Mouse (Mus musculus) forebrain, embryonic 15.5 days (tissue): ENCODE results near the gene Col1a1. TPM values are rescaled to one million over a fixed set of nuclear protein-coding genes. Genes with fewer than 3 reads are reported as not detected.

ENCODE experiments used
- ATAC-seq: fragments of 200-750 bp; cut with Nextera tagmentation; replicated peaks from 2 replicates; pipeline ENCODE4 v1.8.0; 2017; ENCODE audit warnings: mild to moderate bottlenecking, moderate TSS enrichment, moderate library complexity
- H3K27ac ChIP-seq: fragments of 300-500 bp; sonication (generic); replicated peaks from 2 replicates; pipeline ENCODE4 v1.5.1; 2015; ENCODE audit warnings: mild to moderate bottlenecking, inconsistent platforms
- H3K27me3 ChIP-seq: fragments of 300-500 bp; sonication (generic); 2 replicates; pipeline ENCODE4 v1.6.1; 2015; ENCODE audit warnings: inconsistent platforms
- H3K36me3 ChIP-seq: fragments of 300-500 bp; sonication (generic); 2 replicates; pipeline ENCODE4 v1.6.1; 2015; ENCODE audit warnings: mild to moderate bottlenecking, inconsistent platforms
- H3K4me1 ChIP-seq: fragments of 300-500 bp; sonication (generic); 2 replicates; pipeline ENCODE4 v1.6.1; 2015; ENCODE audit warnings: inconsistent platforms
- H3K4me2 ChIP-seq: fragments of 300-500 bp; sonication (generic); replicated peaks from 2 replicates; pipeline ENCODE4 v1.6.1; 2015; ENCODE audit warnings: mild to moderate bottlenecking, inconsistent platforms
- H3K4me3 ChIP-seq: fragments of 300-500 bp; sonication (generic); 2 replicates; pipeline ENCODE4 v1.5.1; 2015; ENCODE audit warnings: mild to moderate bottlenecking, inconsistent platforms
- H3K9ac ChIP-seq: fragments of 300-500 bp; sonication (generic); replicated peaks from 2 replicates; pipeline ENCODE4 v1.6.1; 2015; ENCODE audit warnings: mild to moderate bottlenecking, inconsistent platforms
- H3K9me3 ChIP-seq: fragments of 300-500 bp; sonication (generic); 2 replicates; pipeline ENCODE4 v1.6.1; 2016; ENCODE audit warnings: inconsistent platforms
- WGBS: fragments of 180-500 bp; shearing (Covaris S2); methylation state at CpG from one replicate; pipeline ENCODE4 v1.1.7; 2015; ENCODE audit warnings: mixed read lengths; 5-methylcytosine and 5-hydroxymethylcytosine counted together
- polyA plus RNA-seq: library from polyadenylated mRNA; unstranded; fragments of >200 nt; fragmentation: Nextera tagmentation; extraction: Ambion mirVana; gene quantifications from 2 replicates; pipeline ENCODE4 v1.2.1, GENCODE M21; 2015

The Col1a1 gene
- polyA plus RNA-seq, 1 experiment from 2014 or later, result 40.5 TPM

DNA sequence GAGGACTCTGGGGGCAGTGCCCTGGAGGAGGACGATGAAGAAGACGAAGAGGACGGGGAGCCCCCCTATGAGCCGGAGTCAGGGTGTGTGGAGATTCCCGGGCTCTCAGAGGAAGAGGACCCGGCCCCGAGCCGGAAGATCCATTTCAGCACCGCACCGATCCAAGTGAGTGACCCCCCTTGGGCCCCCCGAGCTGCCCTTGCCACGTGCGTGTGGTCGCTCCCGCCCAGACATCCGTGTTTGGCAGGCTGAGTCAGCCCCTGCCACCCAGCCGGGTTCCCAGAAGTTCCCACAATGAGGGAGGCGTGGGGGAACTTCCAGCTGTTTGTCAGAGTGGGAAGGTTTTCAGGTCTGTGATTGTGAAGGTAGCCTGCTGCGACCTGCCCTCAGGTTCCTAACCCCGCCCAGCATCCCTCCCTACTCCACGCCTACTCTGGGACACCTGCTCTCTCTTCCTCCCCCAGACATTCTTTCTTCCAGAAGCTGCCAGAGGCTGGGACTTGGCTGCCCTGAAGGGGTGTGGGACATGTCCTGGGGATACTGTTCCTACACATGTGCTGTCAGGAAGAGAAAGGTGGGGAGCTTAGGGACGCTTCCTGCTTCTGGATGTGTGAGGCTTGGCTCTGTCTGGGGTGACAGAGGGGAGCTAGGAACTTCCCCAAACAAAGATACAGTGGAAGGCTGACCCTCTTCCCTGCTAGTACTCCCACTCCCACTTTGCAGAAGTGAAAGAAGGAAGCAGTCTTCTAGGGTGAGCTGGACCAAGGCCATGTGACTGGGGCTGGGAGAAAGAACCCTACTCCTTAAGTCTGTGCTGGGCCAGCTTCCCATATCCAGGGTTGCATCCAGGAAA, 57.0 kb downstream of the Col1a1 start:
- H3K9ac ChIP-seq, result peak overlapping the region; percentile 97
- no peaks in the 10 kb centered on the region for H3K9me3 ChIP-seq
- peak overlapping the region; percentile 95 for H3K4me3 ChIP-seq
- WGBS, result 1% methylated on average over 22 of the region's 22 CpGs
- H3K27ac ChIP-seq, result peak overlapping the region; percentile 96; the same call in 1 of the 2 replicates
- ATAC-seq, result no peak
- H3K27me3 ChIP-seq, result no peaks in the 10 kb centered on the region
- peaks cover 17% of the 10 kb centered on the region for H3K36me3 ChIP-seq
- H3K4me1 ChIP-seq, result peaks cover 81% of the 10 kb centered on the region
- peak overlapping the region; percentile 96 for H3K4me2 ChIP-seq

- Histone ChIP-seq H3K4me1 (peaks cover 81% of the 10 kb centered on the region), H3K27me3 (no peaks in the 10 kb centered on the region), H3K9ac (peak overlapping the region; percentile 97), H3K4me2 (peak overlapping the region; percentile 96), H3K9me3 (no peaks in the 10 kb centered on the region), H3K4me3 (peak overlapping the region; percentile 95), H3K27ac (no peak overlapping the region), H3K36me3 (peaks cover 26% of the 10 kb centered on the region)
- ATAC-seq, result no peak
- WGBS, result 56% methylated on average over 10 of the region's 10 CpGs
Observed at GRCm38 (mm10) chr11:94994208-94994814, 58.3 kb downstream of the Col1a1 start.

DNA sequence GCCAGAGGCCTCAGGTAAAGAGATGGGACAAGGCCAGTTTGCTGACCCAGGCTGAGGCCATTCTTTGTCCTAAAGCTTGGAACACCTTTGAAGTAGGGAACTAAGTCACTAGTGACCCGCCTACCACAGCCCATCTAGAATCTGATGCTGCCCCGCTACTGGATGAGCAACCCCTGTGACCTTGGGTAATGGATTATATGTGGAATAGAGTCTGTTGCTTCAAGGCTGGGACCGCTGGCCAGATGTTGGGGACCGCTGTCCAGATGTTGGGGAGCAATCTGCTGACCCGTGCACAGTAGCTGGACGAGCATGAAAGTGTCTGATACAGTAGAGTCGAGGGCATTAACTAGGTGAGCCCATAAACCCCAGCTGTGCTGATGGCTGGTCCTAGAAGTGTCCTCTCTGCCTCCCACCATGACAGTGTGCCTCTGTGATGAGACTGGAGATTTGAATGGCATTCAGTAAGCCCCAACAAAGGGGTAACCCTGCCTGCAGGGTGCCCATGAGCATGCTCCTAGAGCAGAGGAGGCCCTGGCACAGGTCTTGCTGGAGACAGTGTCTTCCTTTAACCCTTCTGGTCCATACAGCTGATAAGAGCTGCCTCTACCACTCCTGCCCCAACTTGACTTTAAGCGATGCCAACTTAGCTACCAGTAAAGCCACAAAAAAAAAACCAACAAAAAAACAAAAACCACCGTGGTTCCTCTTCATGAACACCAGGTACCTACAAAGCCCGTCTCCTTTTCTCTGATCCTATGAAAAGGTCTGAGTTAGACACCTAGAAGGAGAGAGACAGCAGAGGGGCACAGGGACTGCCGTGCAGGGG, 59.1 kb downstream of the Col1a1 start:
- Histone ChIP-seq H3K36me3 (peaks cover 34% of the 10 kb centered on the region), H3K4me1 (peaks cover 76% of the 10 kb centered on the region)

GRCm38 (mm10) chr11:94996101-94996500, 60.1 kb downstream of the Col1a1 start:
- Histone ChIP-seq H3K36me3 (peaks cover 41% of the 10 kb centered on the region), H3K27me3 (no peaks in the 10 kb centered on the region), H3K4me1 (peaks cover 80% of the 10 kb centered on the region), H3K4me2 (peak overlapping the region; percentile 96), H3K27ac (no peak overlapping the region), H3K9ac (0 out of 2 replicates have a peak overlapping the region, but pooled peaks have one; percentile 97), H3K4me3 (no peak overlapping the region), H3K9me3 (no peaks in the 10 kb centered on the region)
- WGBS, result 83% methylated on average over 8 of the region's 8 CpGs
- ATAC-seq, result no peak

More for the DNA sequence above, 59.1 kb downstream of the Col1a1 start:
- Histone ChIP-seq H3K27ac (no peak overlapping the region), H3K4me2 (peak overlapping the region; percentile 96), H3K4me3 (peak overlapping the region; percentile 95), H3K9me3 (no peaks in the 10 kb centered on the region), H3K9ac (peak overlapping the region; percentile 97; the same call in 1 of the 2 replicates), H3K27me3 (no peaks in the 10 kb centered on the region)
- ATAC-seq, result no peak
- WGBS, result 86% methylated on average over 11 of the region's 11 CpGs

DNA sequence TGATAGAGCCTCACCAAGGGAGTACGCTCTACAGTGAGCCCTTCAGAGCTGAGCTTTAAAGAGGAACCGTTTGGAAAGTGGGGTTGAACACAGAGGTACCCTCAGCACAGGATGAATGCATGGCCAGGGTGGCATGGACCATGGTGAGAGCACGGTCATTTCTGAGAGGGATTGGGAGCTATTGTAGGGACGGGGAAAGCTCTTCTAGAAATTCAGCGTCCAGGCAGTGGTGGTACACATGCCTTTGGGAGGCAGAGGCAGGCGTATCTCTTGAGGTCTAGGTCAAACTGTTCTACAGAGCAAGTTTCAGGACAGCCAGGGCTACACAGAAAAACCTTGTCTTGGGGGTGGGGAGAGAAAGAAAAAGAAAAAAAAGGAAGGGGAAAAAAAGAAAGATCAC, 61.0 kb downstream of the Col1a1 start:
- no peak overlapping the region for H3K27ac ChIP-seq
- peaks cover 48% of the 10 kb centered on the region for H3K36me3 ChIP-seq
- no peak overlapping the region for H3K9ac ChIP-seq
- WGBS, result 93% methylated on average over 6 of the region's 6 CpGs
- peaks cover 80% of the 10 kb centered on the region for H3K4me1 ChIP-seq
- no peak for ATAC-seq
- no peak overlapping the region for H3K4me3 ChIP-seq
- no peak overlapping the region for H3K4me2 ChIP-seq
- no peaks in the 10 kb centered on the region for H3K27me3 ChIP-seq
- no peaks in the 10 kb centered on the region for H3K9me3 ChIP-seq

DNA sequence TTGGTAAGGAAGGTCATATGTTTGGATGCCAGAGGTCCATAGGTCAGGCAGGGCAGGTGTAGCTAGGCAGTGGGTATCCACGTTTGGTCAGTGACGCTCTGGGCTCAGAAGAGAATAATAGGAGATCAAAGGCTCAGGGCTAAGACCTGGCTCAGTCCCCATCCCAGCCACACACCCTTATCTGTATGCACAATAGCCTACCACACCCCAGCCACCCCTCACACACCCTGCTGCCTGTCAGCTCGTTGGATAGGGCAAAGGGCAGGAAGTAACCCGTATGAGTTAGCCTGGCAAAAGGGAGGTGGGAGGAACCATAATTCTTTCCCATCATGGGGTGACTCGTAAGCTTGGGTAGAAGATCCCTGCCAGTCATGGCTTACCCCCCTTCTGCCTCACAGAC, 61.6 kb downstream of the Col1a1 start:
- no peak overlapping the region for H3K9ac ChIP-seq
- H3K36me3 ChIP-seq, result peaks cover 54% of the 10 kb centered on the region
- ATAC-seq, result no peak
- H3K4me3 ChIP-seq, result no peak overlapping the region
- peaks cover 75% of the 10 kb centered on the region for H3K4me1 ChIP-seq
- H3K4me2 ChIP-seq, result no peak overlapping the region
- H3K27me3 ChIP-seq, result no peaks in the 10 kb centered on the region
- H3K9me3 ChIP-seq, result no peaks in the 10 kb centered on the region
- 60% methylated on average over 5 of the region's 5 CpGs for WGBS
- H3K27ac ChIP-seq, result peak overlapping the region; percentile 56

DNA sequence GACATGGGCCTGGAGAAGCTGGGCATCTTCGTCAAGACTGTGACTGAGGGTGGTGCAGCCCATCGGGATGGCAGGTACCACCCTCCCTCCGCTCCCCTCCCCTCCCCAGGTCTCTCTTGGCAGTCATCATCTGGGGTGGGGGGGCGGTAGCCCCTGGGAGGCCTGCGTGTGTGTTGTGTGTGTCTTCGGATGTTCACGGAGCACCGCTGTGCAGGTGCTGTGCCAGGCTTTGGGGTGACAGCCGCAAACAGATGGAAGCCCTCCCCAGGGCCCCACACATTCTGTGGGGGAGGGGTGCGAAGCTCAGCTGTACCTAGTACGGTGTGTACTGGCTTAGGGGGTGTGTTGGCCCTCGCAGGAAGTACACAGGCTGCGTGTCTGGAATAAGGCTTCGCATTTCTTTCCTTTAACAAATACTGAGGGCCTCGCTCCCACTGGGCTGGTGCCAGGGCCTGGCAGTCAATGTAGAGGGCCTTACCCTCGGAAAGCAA, 62.1 kb downstream of the Col1a1 start:
- H3K4me2 ChIP-seq, result 0 out of 2 replicates have a peak overlapping the region, but pooled peaks have one; percentile 6
- no peak overlapping the region for H3K4me3 ChIP-seq
- WGBS, result 61% methylated on average over 16 of the region's 16 CpGs
- H3K36me3 ChIP-seq, result peaks cover 59% of the 10 kb centered on the region
- peak; percentile 39 for ATAC-seq
- H3K9me3 ChIP-seq, result no peaks in the 10 kb centered on the region
- H3K27me3 ChIP-seq, result no peaks in the 10 kb centered on the region
- H3K9ac ChIP-seq, result no peak overlapping the region
- peaks cover 70% of the 10 kb centered on the region for H3K4me1 ChIP-seq
- H3K27ac ChIP-seq, result peak overlapping the region; percentile 56

- Histone ChIP-seq H3K4me1 (peaks cover 55% of the 10 kb centered on the region), H3K27me3 (no peaks in the 10 kb centered on the region), H3K27ac (peak overlapping the region; percentile 36; the same call in 1 of the 2 replicates), H3K4me2 (no peak overlapping the region), H3K4me3 (no peak overlapping the region), H3K9ac (0 out of 2 replicates have a peak overlapping the region, but pooled peaks have one; percentile 12), H3K36me3 (peaks cover 70% of the 10 kb centered on the region), H3K9me3 (no peaks in the 10 kb centered on the region)
- 80% methylated on average over 8 of the region's 8 CpGs for WGBS
- ATAC-seq, result no peak
Observed at GRCm38 (mm10) chr11:95000128-95000527, 64.1 kb downstream of the Col1a1 start.

GRCm38 (mm10) chr11:95000548-95000947, 64.5 kb downstream of the Col1a1 start:
- H3K4me2 ChIP-seq, result no peak overlapping the region
- H3K9ac ChIP-seq, result peak overlapping the region; percentile 12; the same call in 1 of the 2 replicates
- WGBS, result 41% methylated on average over 4 of the region's 4 CpGs
- ATAC-seq, result 0 out of 2 replicates have a peak, but pooled peaks have one; percentile 0
- peak overlapping the region; percentile 36 for H3K27ac ChIP-seq
- H3K4me1 ChIP-seq, result peaks cover 52% of the 10 kb centered on the region
- no peak overlapping the region for H3K4me3 ChIP-seq
- H3K36me3 ChIP-seq, result peaks cover 73% of the 10 kb centered on the region
- H3K9me3 ChIP-seq, result no peaks in the 10 kb centered on the region
- H3K27me3 ChIP-seq, result no peaks in the 10 kb centered on the region

DNA sequence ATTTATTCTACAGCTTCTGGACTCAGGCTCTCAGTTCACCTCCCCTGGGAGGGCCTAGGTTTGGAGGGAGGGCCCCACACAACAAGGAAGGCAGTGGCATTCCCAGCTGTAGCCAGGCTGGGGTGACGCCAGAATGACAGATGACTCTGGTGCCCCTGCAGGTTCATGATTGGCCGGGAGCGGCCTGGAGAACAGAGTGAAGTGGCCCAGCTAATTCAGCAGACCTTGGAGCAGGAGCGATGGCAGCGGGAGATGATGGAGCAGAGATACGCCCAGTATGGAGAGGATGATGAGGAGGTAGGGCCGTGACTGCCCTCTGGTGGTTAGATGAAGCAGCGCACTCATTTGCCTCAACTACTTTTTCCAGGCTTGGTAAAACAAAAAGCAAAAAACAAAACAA, 65.0 kb downstream of the Col1a1 start:
- no peak overlapping the region for H3K4me2 ChIP-seq
- H3K9me3 ChIP-seq, result no peaks in the 10 kb centered on the region
- 2% methylated on average over 8 of the region's 8 CpGs for WGBS
- H3K4me3 ChIP-seq, result no peak overlapping the region
- H3K27ac ChIP-seq, result peak overlapping the region; percentile 36
- peaks cover 77% of the 10 kb centered on the region for H3K36me3 ChIP-seq
- H3K9ac ChIP-seq, result no peak overlapping the region
- ATAC-seq, result peak; percentile 49
- H3K4me1 ChIP-seq, result peaks cover 52% of the 10 kb centered on the region
- H3K27me3 ChIP-seq, result no peaks in the 10 kb centered on the region

- WGBS, result 88% methylated on average over 21 of the region's 21 CpGs
- Histone ChIP-seq H3K4me2 (no peak overlapping the region), H3K9me3 (no peaks in the 10 kb centered on the region), H3K36me3 (peaks cover 71% of the 10 kb centered on the region), H3K4me1 (peaks cover 52% of the 10 kb centered on the region), H3K27ac (no peak overlapping the region), H3K27me3 (no peaks in the 10 kb centered on the region), H3K4me3 (no peak overlapping the region), H3K9ac (no peak overlapping the region)
- ATAC-seq, result no peak
Observed at GRCm38 (mm10) chr11:95001584-95002347, 65.7 kb downstream of the Col1a1 start.
